ENCODE assay signal across 24 mouse cellular contexts in genomic region chr2:27095178-27095577, GRCm38 (mm10). TPM values are rescaled to one million over a fixed set of nuclear protein-coding genes. Genes with fewer than 3 reads are reported as not detected.
"Had no signal": no experiment of that assay in that cellular context is flagged by ENCODE, and none has a peak within 500 bp of the region (broad histone marks: within the 10 kb centered on the region; RNA-seq: fewer than 3 reads in every experiment).

No protein-coding gene starts in this region.

- H3K36me3 ChIP-seq: limb, embryonic 15.5 days; midbrain, embryonic 10.5 days; midbrain, embryonic 13.5 days; stomach, embryonic 15.5 days had no signal

- ATAC-seq: liver, postnatal 0 days; lung, postnatal 0 days; midbrain, embryonic 13.5 days; midbrain, embryonic 16.5 days had no signal

- H3K9ac ChIP-seq: limb, embryonic 12.5 days; limb, embryonic 15.5 days; liver, embryonic 14.5 days; liver, postnatal 0 days; midbrain, embryonic 13.5 days; stomach, embryonic 15.5 days had no signal

- H3K4me2 ChIP-seq: limb, embryonic 12.5 days; limb, embryonic 15.5 days; liver, embryonic 11.5 days; midbrain, embryonic 13.5 days; stomach, embryonic 15.5 days had no signal

- H3K27me3 ChIP-seq: limb, embryonic 12.5 days; midbrain, embryonic 13.5 days; stomach, embryonic 15.5 days had no signal

- H3K4me3 ChIP-seq: layer of hippocampus, adult 2 months; limb, embryonic 12.5 days; limb, embryonic 15.5 days; megakaryocyte, embryonic 14.5 days; midbrain, embryonic 10.5 days; midbrain, embryonic 13.5 days; stomach, embryonic 15.5 days had no signal

- DNase-seq: kidney, adult 2 months; kidney, postnatal 25 days; layer of hippocampus, adult 9-11 months; left cerebral cortex, postnatal 4 days; liver, postnatal 0 days; lung, postnatal 36 days; retina, postnatal 1 day; right cerebral cortex, postnatal 25 days; spleen, adult 18-20 months; thymus, postnatal 25 days had no signal

- H3K27ac ChIP-seq: kidney, postnatal 0 days; layer of hippocampus, adult 2 months; limb, embryonic 12.5 days; limb, embryonic 15.5 days; liver, embryonic 14.5 days; midbrain, embryonic 10.5 days; midbrain, embryonic 13.5 days; stomach, embryonic 15.5 days had no signal

- H3K9me3 ChIP-seq: limb, embryonic 12.5 days; limb, embryonic 15.5 days; megakaryocyte, embryonic 14.5 days; midbrain, embryonic 10.5 days; midbrain, embryonic 13.5 days; stomach, embryonic 15.5 days had no signal

RNA-seq across cellular contexts. Expression of gene Adamtsl2, which starts 16.0 kb away (rescaled TPM):
- total RNA-seq: monocyte, adult 5-6 weeks had no signal

RNA-seq across cellular contexts. Expression of gene Mymk, which starts 23.2 kb away (rescaled TPM):
- total RNA-seq: monocyte, adult 5-6 weeks had no signal
- polyA plus RNA-seq: kidney, postnatal 0 days; liver, embryonic 14.5 days; liver, postnatal 0 days; midbrain, embryonic 10.5 days; midbrain, embryonic 13.5 days; midbrain, embryonic 16.5 days had no signal

RNA-seq across cellular contexts. Expression of gene Fam163b, which starts 47.1 kb away (rescaled TPM):
- total RNA-seq: monocyte, adult 5-6 weeks had no signal
- polyA plus RNA-seq: kidney, embryonic 14.5 days; kidney, postnatal 0 days; liver, postnatal 0 days had no signal
